Mouse (Mus musculus): ENCODE results near the gene Nyap1. TPM values are rescaled to one million over a fixed set of nuclear protein-coding genes. Genes with fewer than 3 reads are reported as not detected.

The Nyap1 gene
- total RNA-seq, 2 experiments from 2014 or later = not detected

- peak; percentile 31; the same call in 1 of the 2 replicates for ATAC-seq (replicated peaks; ENCODE audit: poor library complexity, severe bottlenecking)
These were observed 34.3 kb downstream of the Nyap1 start for GRCm38 (mm10) chr5:137706913-137707633.

GRCm38 (mm10) chr5:137705242-137705641 lies 36.2 kb downstream of the Nyap1 start:
- peak; percentile 69 for ATAC-seq (replicated peaks; ENCODE audit: poor library complexity, severe bottlenecking)

- no peak for ATAC-seq (replicated peaks; ENCODE audit: poor library complexity, severe bottlenecking)
These were observed 41.6 kb downstream of the Nyap1 start for GRCm38 (mm10) chr5:137699850-137700249.

DNA sequence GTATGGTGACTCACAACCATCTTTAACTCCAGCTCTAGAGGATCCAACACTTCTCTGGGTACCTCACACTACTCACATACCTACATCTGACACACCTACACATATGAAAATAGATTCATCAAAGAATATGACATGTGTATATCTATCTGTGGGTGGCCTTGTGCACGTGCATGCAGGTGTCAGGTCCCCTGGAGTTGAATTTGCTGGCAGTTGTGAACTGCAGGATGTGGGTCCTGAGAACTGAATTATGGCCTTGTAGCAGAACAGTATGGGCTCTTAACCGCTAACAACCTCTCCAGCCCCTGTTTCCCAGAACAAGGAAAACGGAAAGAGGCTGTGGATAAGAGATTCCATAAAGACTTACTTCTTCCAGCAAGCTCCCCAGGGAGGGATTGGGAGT lies 42.3 kb downstream of the Nyap1 start:
- ATAC-seq (replicated peaks; ENCODE audit: poor library complexity, severe bottlenecking) = no peak

DNA sequence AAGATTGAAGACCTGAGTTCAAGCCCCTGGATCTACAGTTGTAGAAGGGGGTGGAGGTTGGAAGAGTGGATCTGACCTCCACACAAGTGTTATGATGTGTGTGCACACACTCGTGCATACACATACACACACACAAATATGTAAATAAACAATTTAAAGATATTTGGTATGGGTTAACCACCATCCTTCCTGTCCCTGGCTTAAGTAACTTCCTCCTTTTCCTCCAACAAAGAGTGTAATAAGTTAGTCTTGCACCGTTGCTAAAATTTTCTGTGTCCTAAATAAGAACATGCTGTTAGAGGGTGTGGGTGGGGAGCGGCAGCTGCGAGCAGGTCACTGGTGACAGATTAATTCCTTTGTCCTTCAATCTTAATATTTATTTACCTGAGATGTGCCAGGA lies 45.5 kb downstream of the Nyap1 start:
- peak; percentile 68 for ATAC-seq (replicated peaks; ENCODE audit: poor library complexity, severe bottlenecking)

- no peak for ATAC-seq (replicated peaks; ENCODE audit: poor library complexity, severe bottlenecking)
These were observed 46.6 kb downstream of the Nyap1 start for GRCm38 (mm10) chr5:137694796-137695195.

DNA sequence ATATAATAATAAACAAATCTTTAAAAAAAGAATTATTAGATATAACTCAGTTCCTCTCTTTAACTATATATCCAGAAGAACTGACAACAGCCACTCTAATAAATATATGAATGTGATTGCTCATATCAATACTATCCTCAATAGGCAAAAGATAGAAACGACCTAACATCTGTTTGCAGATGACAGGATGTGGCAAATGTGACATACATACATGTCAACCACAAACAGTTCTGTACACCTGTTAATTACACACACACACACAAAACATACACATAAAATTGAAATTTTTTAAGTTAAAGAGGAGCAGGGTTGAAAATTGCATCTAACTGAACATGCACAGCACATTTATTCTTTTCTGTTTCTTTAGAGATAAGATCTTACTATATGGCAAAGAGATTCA lies 49.5 kb downstream of the Nyap1 start:
- no peak for ATAC-seq (replicated peaks; ENCODE audit: poor library complexity, severe bottlenecking)

GRCm38 (mm10) chr5:137690531-137690930 lies 50.9 kb downstream of the Nyap1 start:
- no peak for ATAC-seq (replicated peaks; ENCODE audit: poor library complexity, severe bottlenecking)

DNA sequence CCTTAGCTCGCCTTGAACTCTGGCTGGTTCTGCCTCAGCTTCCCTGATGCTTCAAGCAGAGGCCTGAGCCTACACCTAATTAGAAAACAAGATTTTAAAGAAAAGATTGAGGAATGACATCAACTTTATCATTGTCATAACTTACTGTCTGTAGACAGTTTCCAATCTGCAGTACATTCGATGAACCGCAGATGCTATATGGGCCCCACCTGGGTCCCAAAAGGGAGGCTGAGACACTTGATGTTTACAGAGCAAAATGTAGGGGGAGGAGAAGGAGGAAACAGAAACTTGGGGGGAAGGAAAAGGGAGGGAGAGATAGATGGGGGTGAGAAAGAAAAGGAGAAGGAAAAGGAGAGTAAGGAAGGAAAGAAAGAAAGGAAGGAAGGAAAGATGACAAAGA lies 51.4 kb downstream of the Nyap1 start:
- no peak for ATAC-seq (replicated peaks; ENCODE audit: poor library complexity, severe bottlenecking)

- peak; percentile 60 for ATAC-seq (replicated peaks; ENCODE audit: poor library complexity, severe bottlenecking)
These were observed 55.1 kb downstream of the Nyap1 start for GRCm38 (mm10) chr5:137686127-137686790.

DNA sequence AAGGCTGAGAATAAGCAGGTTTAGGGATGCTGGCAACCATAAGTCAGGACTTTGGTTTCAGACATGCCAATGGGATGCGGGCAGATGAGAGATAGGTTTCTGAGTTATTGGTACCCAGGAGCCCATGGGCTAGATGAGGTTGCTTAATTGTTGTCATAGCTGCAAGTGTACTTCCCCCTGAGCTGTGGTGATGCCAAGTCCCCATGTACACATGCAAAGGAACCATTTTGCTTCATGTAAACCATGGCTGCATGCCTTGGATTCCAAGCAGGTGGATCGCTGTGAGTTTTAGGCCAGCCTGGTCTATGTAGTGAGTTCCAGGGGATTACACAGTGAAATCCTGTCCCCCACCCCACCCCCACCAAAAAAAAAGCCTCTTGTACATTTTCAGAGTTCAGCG lies 55.8 kb downstream of the Nyap1 start:
- peak; percentile 37 for ATAC-seq (replicated peaks; ENCODE audit: poor library complexity, severe bottlenecking)

DNA sequence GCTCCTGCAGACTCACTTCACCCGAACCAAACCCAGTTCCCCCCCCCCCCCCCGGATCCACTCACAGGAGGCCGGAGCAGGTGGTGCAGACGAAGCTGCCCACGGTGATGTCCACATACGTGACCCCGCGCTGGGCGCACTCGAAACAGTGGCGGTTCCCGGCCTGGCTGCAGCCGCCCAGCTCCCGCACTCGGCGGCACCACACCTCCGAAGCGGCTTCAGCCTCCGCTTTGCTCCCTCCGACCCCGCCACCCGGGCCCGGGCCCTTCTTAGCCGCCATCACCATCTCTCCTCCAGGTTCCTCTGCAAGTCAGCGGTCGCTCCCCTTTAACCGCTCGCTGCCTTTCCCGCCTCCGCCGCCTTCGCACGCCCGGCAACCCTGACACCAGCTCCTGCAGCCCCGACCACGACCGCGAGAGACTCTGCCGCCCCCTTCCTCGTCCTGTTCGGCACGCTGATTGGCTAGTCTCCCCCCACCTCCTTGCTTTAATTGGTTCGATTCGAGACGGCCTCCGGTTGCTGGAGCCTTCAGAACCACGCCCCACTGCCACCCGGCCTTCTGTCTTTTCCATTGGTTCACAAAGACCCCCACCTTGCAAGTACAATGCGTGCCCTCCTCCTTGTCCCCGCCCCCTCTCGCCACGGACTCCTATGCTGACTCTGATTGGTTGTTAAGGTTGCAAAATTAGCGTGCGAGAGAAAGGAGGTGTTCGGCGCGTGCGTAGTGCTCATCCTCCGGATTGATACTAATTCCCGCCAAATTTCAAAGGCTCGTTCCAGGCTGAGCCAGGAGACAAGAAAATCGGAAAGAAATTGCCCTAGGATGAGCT lies 56.9 kb downstream of the Nyap1 start, which contains the start of gene Agfg2:
Agfg2 (minus strand) TSS at position 433 of the 830 bp plus-strand sequence.
- peak; percentile 90 for ATAC-seq (replicated peaks; ENCODE audit: poor library complexity, severe bottlenecking)

DNA sequence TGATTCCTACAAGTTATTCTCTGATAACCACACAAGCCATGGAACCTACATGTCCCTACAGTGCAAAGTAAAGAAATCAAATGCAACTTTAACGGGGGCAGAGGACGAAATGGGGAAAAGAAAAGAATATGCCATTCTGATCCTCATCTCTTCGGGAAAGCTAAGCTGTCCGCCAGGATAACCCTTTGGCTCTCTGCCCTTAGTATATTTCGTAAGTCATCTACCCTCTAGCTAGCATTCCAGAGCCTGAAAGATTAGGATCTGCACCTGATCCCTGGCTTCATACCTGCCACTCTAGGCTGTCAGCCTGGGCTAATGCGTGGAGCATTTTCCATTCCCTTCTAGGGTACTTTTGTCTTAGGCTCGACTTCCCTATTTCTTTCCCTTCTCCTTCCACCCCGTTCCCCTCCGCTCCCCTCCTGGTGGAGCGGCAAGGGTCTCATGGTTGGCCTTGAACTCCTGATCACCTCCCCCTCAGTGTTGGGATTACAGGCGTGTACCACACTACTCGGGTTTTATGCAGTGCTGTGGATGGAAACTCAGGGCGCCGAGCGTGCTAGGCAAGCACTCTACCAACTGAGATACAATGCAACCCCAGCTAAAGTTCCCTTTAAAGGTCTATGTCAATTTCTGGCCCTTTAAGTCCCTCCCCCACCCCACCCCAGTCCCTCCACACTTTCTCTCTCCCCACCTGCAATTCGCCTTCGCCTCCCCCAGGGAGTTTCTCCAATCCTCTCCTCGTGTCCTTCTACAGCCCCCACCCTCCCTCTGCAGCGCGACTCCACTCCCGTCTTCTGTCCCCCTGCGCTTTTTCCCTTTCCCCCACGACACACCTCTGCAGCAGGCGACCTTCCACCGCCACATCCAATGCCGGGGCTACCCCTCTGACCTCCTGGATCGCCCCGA lies 57.8 kb downstream of the Nyap1 start:
- ATAC-seq (replicated peaks; ENCODE audit: poor library complexity, severe bottlenecking) = no peak

DNA sequence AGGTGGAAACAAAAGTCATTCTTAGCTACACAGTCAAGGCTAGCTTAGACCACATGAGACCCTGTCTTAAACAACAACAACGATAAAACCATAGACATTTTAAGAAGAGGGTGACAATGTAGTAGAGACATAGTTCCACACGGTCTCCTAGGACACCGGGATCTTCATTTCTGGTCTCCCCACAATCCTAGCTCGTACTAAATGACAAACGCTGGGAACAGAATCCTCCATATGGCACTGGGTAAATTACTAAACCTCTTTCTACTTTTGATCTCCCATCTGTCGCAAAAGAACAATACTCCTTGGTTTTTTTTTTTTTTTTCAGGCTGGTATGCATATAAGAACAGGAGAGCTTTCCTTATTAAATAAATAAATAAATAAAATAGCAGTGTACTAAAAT lies 58.9 kb downstream of the Nyap1 start:
- ATAC-seq (replicated peaks; ENCODE audit: poor library complexity, severe bottlenecking) = no peak

Other genes starting within 250 kb of the Nyap1 start
- gene Pop7, start 239.1 kb downstream of the Nyap1 start, total RNA-seq (2014; fragmentation: Nextera tagmentation) = 31.2 and 36.5 TPM in 2 replicates
- gene Pop7, start 239.1 kb downstream of the Nyap1 start, total RNA-seq (2017) = 18.3 and 28.9 TPM in 2 replicates
- 21.0 and 21.7 TPM in 2 replicates for gene Gigyf1, start 223.1 kb downstream of the Nyap1 start, total RNA-seq (2014; fragmentation: Nextera tagmentation)
- 5.2 and 7.7 TPM in 2 replicates for gene Gigyf1, start 223.1 kb downstream of the Nyap1 start, total RNA-seq (2017)
- gene Epo, start 208.4 kb downstream of the Nyap1 start, total RNA-seq (2014; fragmentation: Nextera tagmentation) = not detected in 2 replicates
- gene Epo, start 208.4 kb downstream of the Nyap1 start, total RNA-seq (2017) = not detected in 2 replicates
- 335 and 473 TPM in 2 replicates for gene Gnb2, start 208.1 kb downstream of the Nyap1 start, total RNA-seq (2014; fragmentation: Nextera tagmentation)
- gene Gnb2, start 208.1 kb downstream of the Nyap1 start, total RNA-seq (2017) = 226 and 299 TPM in 2 replicates
- not detected in 2 replicates for gene Actl6b, start 188.1 kb downstream of the Nyap1 start, total RNA-seq (2014; fragmentation: Nextera tagmentation)
- not detected in 2 replicates for gene Actl6b, start 188.1 kb downstream of the Nyap1 start, total RNA-seq (2017)
- gene Tfr2, start 171.8 kb downstream of the Nyap1 start, total RNA-seq (2014; fragmentation: Nextera tagmentation) = 5.8 and 20.3 TPM in 2 replicates
- 7.5 and 10.2 TPM in 2 replicates for gene Tfr2, start 171.8 kb downstream of the Nyap1 start, total RNA-seq (2017)
- 146 and 159 TPM in 2 replicates for gene Mospd3, start 140.5 kb downstream of the Nyap1 start, total RNA-seq (2014; fragmentation: Nextera tagmentation)
- 4.0 and 7.4 TPM in 2 replicates for gene Mospd3, start 140.5 kb downstream of the Nyap1 start, total RNA-seq (2017)
- gene Pcolce, start 127.8 kb downstream of the Nyap1 start, total RNA-seq (2014; fragmentation: Nextera tagmentation) = not detected in 2 replicates
- gene Pcolce, start 127.8 kb downstream of the Nyap1 start, total RNA-seq (2017) = 0.62 TPM in 1 of 2 replicates, not detected in the other
- gene Fbxo24, start 112.6 kb downstream of the Nyap1 start, total RNA-seq (2014; fragmentation: Nextera tagmentation) = not detected in 2 replicates
- gene Fbxo24, start 112.6 kb downstream of the Nyap1 start, total RNA-seq (2017) = not detected in 2 replicates
- gene Lrch4, start 112.5 kb downstream of the Nyap1 start, total RNA-seq (2014; fragmentation: Nextera tagmentation) = 57.4 and 73.0 TPM in 2 replicates
- 34.6 and 42.2 TPM in 2 replicates for gene Lrch4, start 112.5 kb downstream of the Nyap1 start, total RNA-seq (2017)
- 13.2 and 16.4 TPM in 2 replicates for gene Gm20605, start 112.4 kb downstream of the Nyap1 start, total RNA-seq (2014; fragmentation: Nextera tagmentation)
- 0.62 and 3.6 TPM in 2 replicates for gene Gm20605, start 112.4 kb downstream of the Nyap1 start, total RNA-seq (2017)
- 32.1 and 55.2 TPM in 2 replicates for gene Sap25, start 100.3 kb downstream of the Nyap1 start, total RNA-seq (2014; fragmentation: Nextera tagmentation)
- gene Sap25, start 100.3 kb downstream of the Nyap1 start, total RNA-seq (2017) = 9.7 and 20.8 TPM in 2 replicates
- gene Irs3, start 95.9 kb downstream of the Nyap1 start, total RNA-seq (2014; fragmentation: Nextera tagmentation) = not detected in 2 replicates
- gene Irs3, start 95.9 kb downstream of the Nyap1 start, total RNA-seq (2017) = not detected in 2 replicates
- gene Agfg2, start 56.9 kb downstream of the Nyap1 start, total RNA-seq (2014; fragmentation: Nextera tagmentation) = 13.7 and 15.0 TPM in 2 replicates
- 10.7 and 13.9 TPM in 2 replicates for gene Agfg2, start 56.9 kb downstream of the Nyap1 start, total RNA-seq (2017)
- gene Tsc22d4, start 4.1 kb upstream of the Nyap1 start, total RNA-seq (2014; fragmentation: Nextera tagmentation) = 71.5 and 78.5 TPM in 2 replicates
- gene Tsc22d4, start 4.1 kb upstream of the Nyap1 start, total RNA-seq (2017) = 57.5 and 74.8 TPM in 2 replicates
- 29.4 and 36.7 TPM in 2 replicates for gene Ppp1r35, start 37.2 kb upstream of the Nyap1 start, total RNA-seq (2014; fragmentation: Nextera tagmentation)
- 22.9 and 24.1 TPM in 2 replicates for gene Ppp1r35, start 37.2 kb upstream of the Nyap1 start, total RNA-seq (2017)
- 33.9 and 35.2 TPM in 2 replicates for gene Mepce, start 46.0 kb upstream of the Nyap1 start, total RNA-seq (2014; fragmentation: Nextera tagmentation)
- 14.5 and 48.4 TPM in 2 replicates for gene Mepce, start 46.0 kb upstream of the Nyap1 start, total RNA-seq (2017)
- 1.0 and 2.6 TPM in 2 replicates for gene Zcwpw1, start 46.2 kb upstream of the Nyap1 start, total RNA-seq (2014; fragmentation: Nextera tagmentation)
- 12.7 and 13.0 TPM in 2 replicates for gene Zcwpw1, start 46.2 kb upstream of the Nyap1 start, total RNA-seq (2017)
- gene Pilra, start 94.7 kb upstream of the Nyap1 start, total RNA-seq (2014; fragmentation: Nextera tagmentation) = 3.2 and 4.0 TPM in 2 replicates
- 11.4 and 12.7 TPM in 2 replicates for gene Pilra, start 94.7 kb upstream of the Nyap1 start, total RNA-seq (2017)
- gene Pilrb1, start 116.5 kb upstream of the Nyap1 start, total RNA-seq (2014; fragmentation: Nextera tagmentation) = 3.5 and 12.1 TPM in 2 replicates
- 7.2 and 7.6 TPM in 2 replicates for gene Pilrb1, start 116.5 kb upstream of the Nyap1 start, total RNA-seq (2017)
- 3.2 and 13.2 TPM in 2 replicates for gene Pilrb2, start 130.2 kb upstream of the Nyap1 start, total RNA-seq (2014; fragmentation: Nextera tagmentation)
- gene Pilrb2, start 130.2 kb upstream of the Nyap1 start, total RNA-seq (2017) = 4.3 and 10.3 TPM in 2 replicates
- gene Cyp3a13, start 180.0 kb upstream of the Nyap1 start, total RNA-seq (2014; fragmentation: Nextera tagmentation) = not detected in 2 replicates
- not detected in 2 replicates for gene Cyp3a13, start 180.0 kb upstream of the Nyap1 start, total RNA-seq (2017)
- gene Gjc3, start 221.5 kb upstream of the Nyap1 start, total RNA-seq (2014; fragmentation: Nextera tagmentation) = not detected in 2 replicates
- not detected in 2 replicates for gene Gjc3, start 221.5 kb upstream of the Nyap1 start, total RNA-seq (2017)
- gene Azgp1, start 239.9 kb upstream of the Nyap1 start, total RNA-seq (2014; fragmentation: Nextera tagmentation) = not detected in 2 replicates
- not detected in 2 replicates for gene Azgp1, start 239.9 kb upstream of the Nyap1 start, total RNA-seq (2017)

All from granulocyte monocyte progenitor cell, adult 5-6 weeks (primary cell).